Mouse (Mus musculus): ENCODE results near the gene Pfkfb4. TPM values are rescaled to one million over a fixed set of nuclear protein-coding genes. Genes with fewer than 3 reads are reported as not detected.
A peak's percentile ranks its signal among the peaks of the same experiment; 100 is the strongest.

Gene Pfkfb4
- polyA plus RNA-seq, 1 experiment from 2014 or later: 23.2 TPM

- H3K27ac ChIP-seq: no peak overlapping the region
- H3K4me3 ChIP-seq (ENCODE audit: inconsistent target): no peak overlapping the region
- H3K79me2 ChIP-seq (ENCODE audit: inconsistent target): no peaks in the 10 kb centered on the region
- no peaks in the 10 kb centered on the region for H3K36me3 ChIP-seq (ENCODE audit: inconsistent target)
- 58% methylated on average over 9 of the region's 9 CpGs for WGBS (ENCODE audit: missing documents)
Measured at GRCm38 (mm10) chr9:108983209-108983608, 8.4 kb upstream of the Pfkfb4 start.

GRCm38 (mm10) chr9:108985710-108986109 lies 5.9 kb upstream of the Pfkfb4 start, which contains the start of gene Ucn2:
Gene Ucn2, plus strand, starts transcription at chr9:108986010.
- Histone ChIP-seq H3K4me3 (ENCODE audit: inconsistent target) (no peak within 1 kb of the TSS), H3K36me3 (ENCODE audit: inconsistent target) (no peaks in the 10 kb centered on the region), H3K79me2 (ENCODE audit: inconsistent target) (no peaks in the 10 kb centered on the region), H3K27ac (no peak within 1 kb of the TSS)
- 74% methylated on average over 4 of the region's 4 CpGs for WGBS (ENCODE audit: missing documents)

GRCm38 (mm10) chr9:108987704-108988350 lies 3.8 kb upstream of the Pfkfb4 start:
- H3K27ac ChIP-seq: no peak overlapping the region
- H3K79me2 ChIP-seq (ENCODE audit: inconsistent target): peaks cover 10% of the 10 kb centered on the region
- no peaks in the 10 kb centered on the region for H3K36me3 ChIP-seq (ENCODE audit: inconsistent target)
- 62% methylated on average over 15 of the region's 15 CpGs for WGBS (ENCODE audit: missing documents)
- no peak overlapping the region for H3K4me3 ChIP-seq (ENCODE audit: inconsistent target)

DNA sequence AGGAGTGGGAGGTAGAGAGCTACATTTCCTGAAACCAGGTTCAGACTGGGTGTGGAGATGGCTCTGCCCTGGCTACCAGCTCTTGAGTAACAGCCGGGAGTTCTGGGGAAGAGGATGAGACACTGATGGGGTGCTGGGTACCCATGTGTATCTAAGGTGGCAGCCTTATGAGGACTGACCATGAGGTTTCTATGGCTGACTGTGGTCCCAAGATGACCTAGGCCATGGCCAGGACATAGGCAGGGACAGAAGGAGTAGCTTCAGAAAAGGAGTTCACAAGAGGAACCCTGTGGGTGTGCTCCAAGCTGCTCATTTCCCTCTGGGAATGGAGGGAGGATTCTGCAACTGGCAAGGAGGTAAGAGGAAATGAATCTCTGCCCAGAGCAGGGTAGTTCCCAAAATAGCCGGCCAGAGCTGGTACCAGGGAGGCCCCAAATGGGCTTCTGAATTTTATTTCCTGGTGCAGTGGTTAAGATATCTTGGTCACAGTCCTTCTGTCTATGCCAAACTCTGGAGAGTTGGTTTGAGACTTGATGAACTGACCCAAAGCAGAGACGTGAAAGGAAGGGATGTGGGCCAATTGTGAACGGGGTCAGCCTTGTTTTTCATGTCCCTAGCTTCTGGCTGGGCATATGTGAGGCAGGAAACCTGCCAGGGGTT lies 1.6 kb upstream of the Pfkfb4 start:
- 16% methylated on average over 4 of the region's 4 CpGs for WGBS (ENCODE audit: missing documents)
- Histone ChIP-seq H3K36me3 (ENCODE audit: inconsistent target) (no peaks in the 10 kb centered on the region), H3K4me3 (ENCODE audit: inconsistent target) (no peak overlapping the region), H3K27ac (peak overlapping the region; percentile 83), H3K79me2 (ENCODE audit: inconsistent target) (peaks cover 31% of the 10 kb centered on the region)

GRCm38 (mm10) chr9:108990462-108990820 lies 1.1 kb upstream of the Pfkfb4 start:
- 83% methylated on average over 6 of the region's 7 CpGs for WGBS (ENCODE audit: missing documents)
- H3K79me2 ChIP-seq (ENCODE audit: inconsistent target): peaks cover 36% of the 10 kb centered on the region
- no peak overlapping the region for H3K4me3 ChIP-seq (ENCODE audit: inconsistent target)
- peak overlapping the region; percentile 83 for H3K27ac ChIP-seq
- no peaks in the 10 kb centered on the region for H3K36me3 ChIP-seq (ENCODE audit: inconsistent target)

- H3K27ac ChIP-seq: peak overlapping the region; percentile 41
- peak overlapping the region; percentile 76 for H3K4me3 ChIP-seq (ENCODE audit: inconsistent target)
- 24% methylated on average over 18 of the region's 18 CpGs for WGBS (ENCODE audit: missing documents)
- no peaks in the 10 kb centered on the region for H3K36me3 ChIP-seq (ENCODE audit: inconsistent target)
- H3K79me2 ChIP-seq (ENCODE audit: inconsistent target): peaks cover 52% of the 10 kb centered on the region
Measured at GRCm38 (mm10) chr9:108992085-108992469, 499 bp downstream of the Pfkfb4 start.

DNA sequence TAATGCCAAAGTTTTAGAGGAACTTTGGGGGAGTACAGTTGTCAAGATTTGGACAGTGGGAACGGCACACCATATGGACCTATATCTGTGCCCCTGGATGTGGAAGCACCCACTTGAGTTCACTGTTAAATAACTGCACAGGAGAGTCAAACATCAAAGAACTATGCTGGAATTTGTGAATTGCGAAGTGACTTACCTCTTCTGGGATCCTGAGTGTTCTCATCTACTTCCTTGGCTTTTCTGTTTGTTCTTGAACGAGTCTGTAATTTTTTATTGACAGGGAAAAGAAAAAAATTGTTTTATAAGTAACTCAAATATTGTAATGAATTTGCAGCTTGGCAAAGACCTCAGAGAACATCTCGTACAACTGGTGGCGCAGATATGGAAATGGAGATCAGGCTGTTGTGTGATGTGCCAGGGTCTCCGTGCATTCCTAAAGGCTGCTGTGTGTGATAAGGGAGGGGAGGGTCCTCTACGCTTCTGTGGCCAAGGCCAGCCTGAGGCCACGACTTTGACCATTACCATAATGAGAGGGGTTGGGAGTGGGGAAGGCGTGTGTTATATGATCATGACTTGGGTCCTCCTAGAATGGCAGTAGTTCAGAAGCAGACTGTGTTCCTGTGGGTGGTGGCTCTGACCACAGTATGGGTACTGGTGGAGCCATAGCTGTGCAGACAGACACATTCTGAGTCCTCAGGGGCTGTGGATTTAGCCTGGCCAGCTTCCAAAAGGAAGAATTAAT lies 1.2 kb downstream of the Pfkfb4 start:
- 91% methylated on average over 9 of the region's 9 CpGs for WGBS (ENCODE audit: missing documents)
- H3K27ac ChIP-seq: peak overlapping the region; percentile 41; the same call in 1 of the 2 replicates
- peaks cover 59% of the 10 kb centered on the region for H3K79me2 ChIP-seq (ENCODE audit: inconsistent target)
- H3K36me3 ChIP-seq (ENCODE audit: inconsistent target): no peaks in the 10 kb centered on the region
- H3K4me3 ChIP-seq (ENCODE audit: inconsistent target): peak overlapping the region; percentile 76

DNA sequence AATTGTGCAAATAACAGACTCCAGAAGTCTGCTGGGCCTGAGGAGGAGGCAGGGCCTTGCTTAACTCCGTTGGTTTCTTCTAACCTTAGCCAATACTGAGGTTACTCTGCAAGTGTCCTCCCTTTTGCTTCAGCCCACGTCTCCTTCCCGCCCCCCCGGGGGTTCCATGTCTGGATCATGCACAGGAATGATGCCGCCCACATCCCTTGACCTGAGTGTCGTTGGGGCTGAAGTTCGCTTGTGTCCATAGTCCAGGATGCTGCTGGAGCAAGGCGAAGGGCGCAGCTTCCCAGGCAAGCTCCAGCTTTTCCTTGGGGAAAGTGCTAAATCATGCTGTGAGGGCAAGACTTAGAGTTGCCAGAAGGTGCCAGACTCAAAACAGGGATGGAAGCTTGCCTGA lies 4.8 kb downstream of the Pfkfb4 start:
- WGBS (ENCODE audit: missing documents): 75% methylated on average over 9 of the region's 9 CpGs
- no peaks in the 10 kb centered on the region for H3K36me3 ChIP-seq (ENCODE audit: inconsistent target)
- no peak overlapping the region for H3K27ac ChIP-seq
- peaks cover 69% of the 10 kb centered on the region for H3K79me2 ChIP-seq (ENCODE audit: inconsistent target)
- no peak overlapping the region for H3K4me3 ChIP-seq (ENCODE audit: inconsistent target)

DNA sequence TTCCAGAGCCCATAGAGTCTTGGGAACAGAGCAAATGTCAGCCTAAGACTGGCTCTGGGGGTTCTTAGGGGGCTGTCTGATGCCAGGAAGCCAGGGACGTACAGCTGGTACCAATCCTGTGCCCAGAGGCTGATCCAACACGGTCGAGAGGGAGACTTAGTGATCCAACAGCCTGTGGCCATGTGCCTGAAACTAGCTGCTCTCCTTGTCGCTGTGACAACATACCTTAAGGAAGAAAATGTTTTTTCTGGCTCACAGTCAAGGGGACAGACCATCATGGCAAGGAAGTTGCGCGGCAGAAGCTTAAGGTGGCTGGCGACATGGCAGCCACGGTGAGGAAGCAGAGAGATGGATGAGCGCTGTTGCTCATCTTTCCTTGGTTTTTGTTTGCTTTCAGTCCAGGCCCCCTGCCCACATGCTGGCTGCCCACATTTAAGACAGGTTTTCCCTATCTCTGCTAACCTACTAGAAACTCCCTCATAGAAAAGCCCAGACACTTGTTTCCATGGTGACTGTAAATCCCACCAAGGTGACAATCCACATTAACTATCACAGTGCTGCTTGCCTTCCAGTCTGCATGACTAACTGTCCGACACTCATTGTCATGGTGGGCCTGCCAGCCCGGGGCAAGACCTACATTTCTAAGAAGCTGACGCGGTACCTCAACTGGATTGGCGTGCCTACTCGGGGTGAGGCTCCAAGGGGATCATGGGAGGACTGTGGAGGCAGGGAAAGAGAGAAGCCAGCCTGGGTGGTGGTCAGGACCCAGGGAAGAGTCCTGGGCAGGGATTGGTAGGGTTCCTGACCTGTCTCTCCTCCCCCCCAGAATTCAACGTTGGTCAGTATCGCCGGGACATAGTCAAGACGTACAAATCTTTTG lies 6.9 kb downstream of the Pfkfb4 start:
- 69% methylated on average over 19 of the region's 19 CpGs for WGBS (ENCODE audit: missing documents)
- H3K27ac ChIP-seq: peak overlapping the region; percentile 84
- no peak overlapping the region for H3K4me3 ChIP-seq (ENCODE audit: inconsistent target)
- H3K79me2 ChIP-seq (ENCODE audit: inconsistent target): peaks cover 52% of the 10 kb centered on the region
- peaks cover 11% of the 10 kb centered on the region for H3K36me3 ChIP-seq (ENCODE audit: inconsistent target)

GRCm38 (mm10) chr9:108999167-108999526 lies 7.6 kb downstream of the Pfkfb4 start:
- H3K79me2 ChIP-seq (ENCODE audit: inconsistent target): peaks cover 46% of the 10 kb centered on the region
- H3K4me3 ChIP-seq (ENCODE audit: inconsistent target): no peak overlapping the region

DNA sequence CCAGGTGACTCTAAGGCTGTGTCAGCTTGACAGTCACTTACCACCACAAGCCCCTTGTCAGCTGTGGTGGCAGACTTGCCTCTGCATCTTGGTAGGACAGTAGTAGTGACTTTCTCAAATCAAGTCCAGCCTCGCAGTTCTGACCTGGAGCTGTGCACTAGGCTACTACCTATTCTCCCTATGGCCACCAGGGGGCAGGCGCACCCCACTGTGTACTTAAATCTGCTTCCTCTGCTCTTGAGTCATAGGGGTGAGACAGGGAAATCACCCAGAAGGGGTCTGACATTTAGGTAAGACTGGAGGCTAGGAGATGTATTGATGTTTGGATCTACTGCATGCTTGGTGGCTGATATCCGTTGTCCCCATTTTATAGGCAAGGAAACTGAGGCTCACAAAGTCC lies 9.1 kb downstream of the Pfkfb4 start:
- no peak overlapping the region for H3K27ac ChIP-seq
- H3K79me2 ChIP-seq (ENCODE audit: inconsistent target): peaks cover 30% of the 10 kb centered on the region
- no peak overlapping the region for H3K4me3 ChIP-seq (ENCODE audit: inconsistent target)
- peaks cover 20% of the 10 kb centered on the region for H3K36me3 ChIP-seq (ENCODE audit: inconsistent target)
- WGBS (ENCODE audit: missing documents): 16% methylated on average over 3 of the region's 3 CpGs

More at GRCm38 (mm10) chr9:108999167-108999526, 7.6 kb downstream of the Pfkfb4 start:
- WGBS (ENCODE audit: missing documents): 2% methylated on average over 4 of the region's 4 CpGs
- peaks cover 11% of the 10 kb centered on the region for H3K36me3 ChIP-seq (ENCODE audit: inconsistent target)
- peak overlapping the region; percentile 84 for H3K27ac ChIP-seq

DNA sequence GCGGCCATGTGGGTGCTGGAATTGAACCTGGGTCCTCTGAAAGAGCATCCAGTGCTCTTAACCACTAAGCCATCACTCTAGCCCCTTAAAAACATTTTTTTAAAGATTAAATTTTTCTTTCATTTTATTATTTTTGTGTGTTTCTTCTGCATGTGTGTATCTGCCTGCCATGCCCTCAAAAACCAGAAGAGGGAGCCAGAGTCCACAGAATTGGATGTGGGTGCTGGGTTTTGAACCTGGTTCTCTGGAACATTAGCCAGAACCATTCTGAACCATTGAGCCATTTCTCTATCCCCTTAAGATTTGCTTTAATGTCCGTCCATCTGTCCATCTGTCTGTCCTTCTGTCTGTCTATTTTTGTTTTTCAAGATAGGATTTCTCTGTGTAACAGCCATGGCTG lies 11.6 kb downstream of the Pfkfb4 start:
- H3K79me2 ChIP-seq (ENCODE audit: inconsistent target): peaks cover 5% of the 10 kb centered on the region; the same call in 1 of the 2 replicates
- no peak overlapping the region for H3K4me3 ChIP-seq (ENCODE audit: inconsistent target)
- WGBS (ENCODE audit: missing documents): 64% methylated on average over 2 of the region's 2 CpGs
- no peak overlapping the region for H3K27ac ChIP-seq
- peaks cover 43% of the 10 kb centered on the region for H3K36me3 ChIP-seq (ENCODE audit: inconsistent target)

DNA sequence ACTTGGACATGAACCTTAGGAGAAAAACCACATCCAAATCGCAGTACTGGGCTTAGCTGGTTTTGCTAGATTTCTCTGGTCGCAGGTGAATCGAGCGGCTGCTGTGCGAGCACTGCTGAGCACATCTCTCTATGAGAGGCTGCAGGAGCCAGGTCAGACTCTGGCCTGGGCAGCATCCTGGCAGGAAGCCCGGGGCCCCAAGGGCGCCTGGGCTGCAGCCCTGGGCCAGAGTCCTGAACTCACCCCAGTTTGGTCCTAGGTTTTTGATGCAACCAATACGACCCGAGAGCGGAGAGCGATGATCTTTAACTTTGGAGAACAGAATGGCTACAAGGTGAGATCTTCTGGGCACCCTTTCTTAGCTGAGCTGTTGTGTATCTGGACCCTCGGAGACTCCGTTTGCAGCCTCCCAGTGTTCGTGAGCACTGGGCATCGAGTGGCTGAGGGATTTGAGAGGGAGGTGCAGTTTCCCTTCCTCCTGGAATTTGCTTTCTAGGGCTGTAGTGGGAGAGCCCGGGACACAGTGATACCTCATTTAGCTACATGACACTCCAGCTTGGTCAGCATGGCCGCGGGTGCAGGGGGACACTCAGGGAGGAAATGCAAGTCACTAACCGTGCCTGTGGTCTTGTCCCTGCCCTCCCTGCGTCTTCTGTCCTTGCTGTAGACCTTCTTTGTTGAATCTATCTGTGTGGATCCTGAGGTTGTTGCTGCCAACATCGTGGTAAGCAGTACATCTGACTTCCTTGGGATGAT lies 15.6 kb downstream of the Pfkfb4 start:
- Histone ChIP-seq H3K4me3 (ENCODE audit: inconsistent target) (no peak overlapping the region), H3K36me3 (ENCODE audit: inconsistent target) (peaks cover 51% of the 10 kb centered on the region)

DNA sequence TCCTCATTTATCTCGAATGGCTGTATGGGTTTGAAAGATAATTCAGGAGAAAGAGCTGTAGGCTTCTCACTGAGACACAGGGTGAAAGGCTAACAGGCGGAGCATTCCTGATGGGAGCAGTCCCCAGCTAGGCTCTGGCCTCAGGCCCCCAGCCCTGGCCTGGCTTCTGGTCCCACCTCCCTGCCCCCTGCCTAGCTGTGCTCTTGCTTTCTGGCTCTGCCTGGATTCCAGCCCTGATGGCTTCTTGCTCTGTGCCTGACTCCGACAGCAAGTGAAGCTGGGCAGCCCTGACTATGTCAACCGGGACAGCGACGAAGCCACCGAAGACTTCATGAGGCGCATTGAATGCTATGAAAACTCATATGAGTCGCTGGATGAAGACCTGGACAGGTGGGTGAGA lies 16.5 kb downstream of the Pfkfb4 start:
- H3K79me2 ChIP-seq (ENCODE audit: inconsistent target): no peaks in the 10 kb centered on the region
- H3K36me3 ChIP-seq (ENCODE audit: inconsistent target): peaks cover 45% of the 10 kb centered on the region; the same call in 1 of the 2 replicates
- H3K27ac ChIP-seq: no peak overlapping the region
- H3K4me3 ChIP-seq (ENCODE audit: inconsistent target): no peak overlapping the region
- 96% methylated on average over 9 of the region's 9 CpGs for WGBS (ENCODE audit: missing documents)

More for the DNA sequence above, 15.6 kb downstream of the Pfkfb4 start:
- WGBS (ENCODE audit: missing documents): 88% methylated on average over 21 of the region's 21 CpGs
- no peak overlapping the region for H3K27ac ChIP-seq
- no peaks in the 10 kb centered on the region for H3K79me2 ChIP-seq (ENCODE audit: inconsistent target)
